Mouse (Mus musculus) stomach, embryonic 16.5 days (tissue): ENCODE measurements around the gene Sec11a. TPM values are rescaled to one million over a fixed set of nuclear protein-coding genes. Genes with fewer than 3 reads are reported as not detected.

Source experiments
- ATAC-seq: fragments of 200-750 bp; cut with Nextera tagmentation; 2 replicates; pipeline ENCODE4 v1.8.0; 2017; ENCODE audit warnings: moderate number of reproducible peaks, moderate TSS enrichment; ENCODE audit not compliant: insufficient read depth, low FRiP score
- H3K27ac ChIP-seq: fragments of 300-500 bp; sonication (generic); 2 replicates; pipeline ENCODE4 v1.5.1; 2014; ENCODE audit warnings: low read length
- H3K27me3 ChIP-seq: fragments of 300-500 bp; sonication (generic); 2 replicates; pipeline ENCODE4 v1.6.1; 2014; ENCODE audit warnings: low read length, control low read depth, mixed read lengths; ENCODE audit not compliant: control insufficient read depth, insufficient read depth
- H3K36me3 ChIP-seq: fragments of 300-500 bp; sonication (generic); 2 replicates; pipeline ENCODE4 v1.6.1; 2014; ENCODE audit warnings: low read length; ENCODE audit not compliant: control insufficient read depth, insufficient read depth
- H3K4me1 ChIP-seq: fragments of 300-500 bp; sonication (generic); 2 replicates; pipeline ENCODE4 v1.6.1; 2014; ENCODE audit warnings: low read length, control low read depth, mixed read lengths; ENCODE audit not compliant: control insufficient read depth, insufficient read depth
- H3K4me2 ChIP-seq: fragments of 300-500 bp; sonication (generic); 2 replicates; pipeline ENCODE4 v1.6.1; 2014; ENCODE audit warnings: low read depth, low read length, mixed read lengths
- H3K4me3 ChIP-seq: fragments of 300-500 bp; sonication (generic); replicated peaks from 2 replicates; pipeline ENCODE4 v1.5.1; 2014; ENCODE audit warnings: mild to moderate bottlenecking, low read length
- H3K9ac ChIP-seq: fragments of 300-500 bp; sonication (generic); 2 replicates; pipeline ENCODE4 v1.6.1; 2014; ENCODE audit warnings: low read length
- H3K9me3 ChIP-seq: fragments of 300-500 bp; sonication (generic); replicated peaks from 2 replicates; pipeline ENCODE4 v1.6.1; 2016; ENCODE audit warnings: low read length, control low read depth; ENCODE audit not compliant: control insufficient read depth
- WGBS: fragments of 180-500 bp; shearing (Covaris S2); extraction: QIAGEN DNeasy Blood & Tissue Kit; methylation state at CpG from one replicate; pipeline ENCODE4 v1.1.7; 2014; 5-methylcytosine and 5-hydroxymethylcytosine counted together
- polyA plus RNA-seq: library from polyadenylated mRNA; unstranded; fragments of >200 nt; fragmentation: Nextera tagmentation; extraction: Ambion mirVana; gene quantifications from 2 replicates; pipeline ENCODE4 v1.2.1, GENCODE M21; 2015

Gene Sec11a
- polyA plus RNA-seq, 1 experiment from 2014 or later, result 228 TPM

DNA sequence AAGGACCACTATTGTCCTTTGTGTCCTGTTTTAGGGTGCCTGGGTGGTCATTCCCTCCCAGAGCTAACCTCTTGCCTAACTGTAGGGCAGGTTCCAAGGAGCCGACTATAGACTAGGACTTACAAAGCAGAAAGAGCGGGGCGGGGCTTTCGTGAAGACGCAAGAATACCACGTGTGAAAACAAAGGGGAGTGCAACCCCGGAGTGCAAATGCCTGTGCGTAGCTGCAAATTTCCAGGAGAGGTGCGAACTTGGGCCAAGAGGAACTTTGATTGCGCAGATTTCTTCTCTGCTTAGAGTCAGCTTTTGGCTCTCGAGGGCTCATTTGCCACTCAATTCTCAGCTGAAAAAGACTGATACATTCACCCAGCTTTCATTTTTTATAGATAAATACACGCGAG is 87.4 kb downstream of the Sec11a start:
- peak overlapping the region; percentile 90 for H3K4me3 ChIP-seq
- H3K9ac ChIP-seq, result peak overlapping the region; percentile 69
- H3K4me1 ChIP-seq, result peaks cover 19% of the 10 kb centered on the region
- WGBS, result under 1% methylated on average over 13 of the region's 13 CpGs
- H3K36me3 ChIP-seq, result no peaks in the 10 kb centered on the region
- peak; percentile 56; the same call in 1 of the 2 replicates for ATAC-seq
- H3K9me3 ChIP-seq, result no peaks in the 10 kb centered on the region
- 0 out of 2 replicates have a peak overlapping the region, but pooled peaks have one; percentile 18 for H3K27ac ChIP-seq
- H3K27me3 ChIP-seq, result no peaks in the 10 kb centered on the region
- H3K4me2 ChIP-seq, result peak overlapping the region; percentile 78

DNA sequence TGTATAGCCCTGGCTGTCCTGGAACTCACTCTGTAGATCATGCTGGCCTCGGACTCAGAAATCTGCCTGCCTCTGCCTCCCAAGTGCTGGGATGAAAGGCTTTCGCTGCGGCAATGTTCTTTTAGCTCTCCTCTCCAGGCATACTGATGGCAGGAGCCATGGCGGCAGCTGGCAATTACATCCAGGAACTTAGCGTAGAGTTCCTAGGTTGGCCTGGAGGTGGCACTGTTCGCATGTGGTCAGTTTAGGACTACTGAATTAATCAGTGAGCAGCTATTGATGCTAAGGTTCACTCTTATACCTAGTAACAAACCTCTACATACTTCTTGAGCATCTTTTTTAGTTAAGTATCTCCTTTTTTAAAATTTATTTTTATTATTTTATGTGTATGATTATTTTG is 90.4 kb downstream of the Sec11a start:
- no peak overlapping the region for H3K9ac ChIP-seq
- H3K9me3 ChIP-seq, result no peaks in the 10 kb centered on the region
- no peak overlapping the region for H3K27ac ChIP-seq
- H3K36me3 ChIP-seq, result no peaks in the 10 kb centered on the region
- H3K4me1 ChIP-seq, result peaks cover 7% of the 10 kb centered on the region
- WGBS, result 25% methylated on average over 6 of the region's 6 CpGs
- ATAC-seq, result no peak
- no peaks in the 10 kb centered on the region for H3K27me3 ChIP-seq
- no peak overlapping the region for H3K4me3 ChIP-seq
- no peak overlapping the region for H3K4me2 ChIP-seq

DNA sequence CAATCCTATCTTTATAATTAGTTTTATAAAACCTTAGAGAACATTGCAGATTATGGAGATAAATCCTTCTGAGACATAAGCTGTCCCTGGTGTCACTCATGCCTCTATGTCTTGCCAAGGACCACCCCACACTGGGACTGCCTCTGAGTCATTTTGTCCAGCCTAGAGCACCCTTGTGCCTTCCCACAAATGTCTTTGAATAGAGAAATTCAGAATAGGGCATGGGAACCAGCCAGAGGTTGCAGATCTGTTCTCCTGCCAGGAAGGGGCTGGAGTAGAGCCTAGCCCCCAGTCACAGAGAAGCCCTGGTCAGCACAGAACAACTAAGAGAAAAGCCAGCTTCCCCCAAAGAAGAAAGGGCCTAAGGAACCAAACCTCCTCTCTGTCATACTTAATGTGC is 92.3 kb downstream of the Sec11a start:
- Histone ChIP-seq H3K4me2 (no peak overlapping the region), H3K9me3 (no peaks in the 10 kb centered on the region), H3K4me1 (0 out of 2 replicates have a peak, but pooled peaks cover 4% of the 10 kb centered on the region), H3K4me3 (no peak overlapping the region), H3K36me3 (no peaks in the 10 kb centered on the region), H3K27me3 (no peaks in the 10 kb centered on the region), H3K9ac (no peak overlapping the region), H3K27ac (no peak overlapping the region)
- ATAC-seq, result no peak

Other genes with a start within 250 kb of the Sec11a start
- gene Iqgap1, start 121.8 kb downstream of the Sec11a start, polyA plus RNA-seq, result 99.2 and 106 TPM in 2 replicates
- gene Zscan2, start 86.9 kb downstream of the Sec11a start, polyA plus RNA-seq, result 1.4 and 1.6 TPM in 2 replicates
- 25.2 and 29.1 TPM in 2 replicates for gene Wdr73, start 46.5 kb downstream of the Sec11a start, polyA plus RNA-seq
- 3.5 and 4.4 TPM in 2 replicates for gene Nmb, start 42.7 kb downstream of the Sec11a start, polyA plus RNA-seq
- gene Zfp592, start 45.9 kb upstream of the Sec11a start, polyA plus RNA-seq, result 11.5 and 12.1 TPM in 2 replicates
- 0.57 and 1.9 TPM in 2 replicates for gene Alpk3, start 109.8 kb upstream of the Sec11a start, polyA plus RNA-seq
- gene Slc28a1, start 167.0 kb upstream of the Sec11a start, polyA plus RNA-seq, result 0.61 and 0.77 TPM in 2 replicates